In genomic region chrX:166783377-166783776, GRCm38 (mm10) we compare ENCODE assay signal across 13 mouse cellular contexts.
"Had no signal": no experiment of that assay in that cellular context is flagged by ENCODE, and none has a peak within 500 bp of the region (broad histone marks: within the 10 kb centered on the region; RNA-seq: fewer than 3 reads in every experiment).

No protein-coding gene starts in this region.

- H3K27me3 ChIP-seq: neural tube, embryonic 12.5 days had no signal

- H3K27ac ChIP-seq: kidney, postnatal 0 days; limb, embryonic 10.5 days; macrophage; midbrain, embryonic 13.5 days; neural tube, embryonic 12.5 days had no signal

- H3K9me3 ChIP-seq: limb, embryonic 10.5 days; midbrain, embryonic 13.5 days; neural tube, embryonic 12.5 days had no signal

- H3K4me1 ChIP-seq: limb, embryonic 10.5 days; midbrain, embryonic 13.5 days; neural tube, embryonic 12.5 days had no signal

- H3K4me3 ChIP-seq: limb, embryonic 10.5 days; midbrain, embryonic 13.5 days; neural tube, embryonic 12.5 days had no signal

- ATAC-seq: inflammation-experienced regulatory T-cells, adult 6 months; intestine, postnatal 0 days; midbrain, embryonic 13.5 days had no signal

- H3K9ac ChIP-seq: midbrain, embryonic 13.5 days; neural tube, embryonic 12.5 days had no signal

- H3K4me2 ChIP-seq: midbrain, embryonic 13.5 days; neural tube, embryonic 12.5 days had no signal

- DNase-seq: kidney, adult 8-10 months; kidney, postnatal 36 days; layer of hippocampus, adult 9-11 months; lung, adult 2 months; lung, postnatal 10 days; thymus, postnatal 4 days had no signal

- H3K36me3 ChIP-seq: limb, embryonic 10.5 days; midbrain, embryonic 13.5 days; neural tube, embryonic 12.5 days had no signal
